8 mouse cellular contexts compared by ENCODE assay signal in genomic region chr11:106500393-106501307, GRCm38 (mm10). TPM values are rescaled to one million over a fixed set of nuclear protein-coding genes. Genes with fewer than 3 reads are reported as not detected.
DNase-seq lines count a peak whose midpoint lies in the region; ATAC-seq lines count a peak whose summit lies in the region.

No protein-coding gene starts in this region.

- no peaks in the 10 kb centered on the region for H3K9me3 ChIP-seq in hindbrain, embryonic 16.5 days (ENCODE audit: control insufficient read depth, low read length)

- WGBS in hindbrain, embryonic 16.5 days = under 1% methylated on average over 50 of the region's 55 CpGs
- 1% methylated on average over 49 of the region's 55 CpGs for WGBS in macrophage (ENCODE audit: missing documents)

- peak; percentile 93 for DNase-seq in WW6 (ENCODE audit: low read depth, low spot score)
- DNase-seq in cerebellum, postnatal 4 days (ENCODE audit: low spot score in 2 of 2) = peak; percentile 80 to 90
- peak; percentile 97 for DNase-seq in gastrocnemius, adult 18-20 months (ENCODE audit: low spot score)
- peak; percentile 93 to 94 for DNase-seq in left cerebral cortex, adult 18-20 months (ENCODE audit: low spot score in 2 of 2)
- DNase-seq in right cerebral cortex, adult 18-20 months = peak; percentile 97
- DNase-seq in urinary bladder, postnatal 10 days (ENCODE audit: low spot score) = peak; percentile 70

- H3K36me3 ChIP-seq in hindbrain, embryonic 16.5 days (ENCODE audit: control insufficient read depth, insufficient read depth, low read length) = peaks cover 3% of the 10 kb centered on the region
- 0 out of 2 replicates have a peak, but pooled peaks cover 3% of the 10 kb centered on the region for H3K36me3 ChIP-seq in macrophage (ENCODE audit: inconsistent target)

- peak overlapping the region; percentile 97 for H3K27ac ChIP-seq in hindbrain, embryonic 16.5 days (ENCODE audit: low read depth, low read length)
- H3K27ac ChIP-seq in macrophage = peak overlapping the region; percentile 87

- peaks cover 4% of the 10 kb centered on the region for H3K4me1 ChIP-seq in hindbrain, embryonic 16.5 days (ENCODE audit: control insufficient read depth, insufficient read depth, low read depth, low read length)

- H3K27me3 ChIP-seq in hindbrain, embryonic 16.5 days (replicated peaks; ENCODE audit: control insufficient read depth, insufficient read depth, low read length) = no peaks in the 10 kb centered on the region

- H3K79me2 ChIP-seq in macrophage (ENCODE audit: inconsistent target) = no peaks in the 10 kb centered on the region

- peak; percentile 98 for ATAC-seq in hindbrain, embryonic 16.5 days

- H3K4me3 ChIP-seq in hindbrain, embryonic 16.5 days (ENCODE audit: low read length) = peak overlapping the region; percentile 87
- H3K4me3 ChIP-seq in macrophage (ENCODE audit: inconsistent target) = peak overlapping the region; percentile 93

- peak overlapping the region; percentile 87 for H3K4me2 ChIP-seq in hindbrain, embryonic 16.5 days (ENCODE audit: low read length)

- peak overlapping the region; percentile 94 for H3K9ac ChIP-seq in hindbrain, embryonic 16.5 days (ENCODE audit: low read depth, low read length)

RNA-seq across cellular contexts. Expression of gene Ern1, which starts 13.0 kb away (rescaled TPM):
- 1 to 10 TPM; 6.6 to 9.1 TPM for total RNA-seq in gastrocnemius, adult 18-20 months (2021)
- polyA plus RNA-seq in hindbrain, embryonic 16.5 days (2015; fragmentation: Nextera tagmentation; extraction: Ambion mirVana) = 3.3 and 4.8 TPM in 2 replicates
- total RNA-seq in left cerebral cortex, adult 18-20 months (2021) = 1 to 10 TPM; 9.2 to 9.3 TPM
- total RNA-seq in macrophage (2018; cell fraction: chromatin; rRNA removed) = 100 to 1,000 TPM; 107 to 506 (median 204) TPM
- 10 to 100 TPM; 25.3 to 66.2 (median 31.2) TPM for total RNA-seq in macrophage (2018; cell fraction: cytosol; rRNA removed)
- total RNA-seq in macrophage (2018; cell fraction: nucleus; rRNA removed) = 100 to 1,000 TPM in 24 of 26 experiments, 10 to 100 TPM in 2; 74.2 to 310 (median 147) TPM
- 17.0 to 28.6 TPM (median 18.0 TPM) in 3 replicates for polyA plus RNA-seq in macrophage (2018)

Comparison
In these comparisons a context has a peak if more than half of its experiments do, and no peak if none do; other contexts are left out.
1. Peak in every context shown above with its lines: DNase-seq, ATAC-seq, H3K4me3 ChIP-seq and H3K27ac ChIP-seq.